Comparison of ENCODE assay signal across 8 mouse cellular contexts in the genomic region with DNA sequence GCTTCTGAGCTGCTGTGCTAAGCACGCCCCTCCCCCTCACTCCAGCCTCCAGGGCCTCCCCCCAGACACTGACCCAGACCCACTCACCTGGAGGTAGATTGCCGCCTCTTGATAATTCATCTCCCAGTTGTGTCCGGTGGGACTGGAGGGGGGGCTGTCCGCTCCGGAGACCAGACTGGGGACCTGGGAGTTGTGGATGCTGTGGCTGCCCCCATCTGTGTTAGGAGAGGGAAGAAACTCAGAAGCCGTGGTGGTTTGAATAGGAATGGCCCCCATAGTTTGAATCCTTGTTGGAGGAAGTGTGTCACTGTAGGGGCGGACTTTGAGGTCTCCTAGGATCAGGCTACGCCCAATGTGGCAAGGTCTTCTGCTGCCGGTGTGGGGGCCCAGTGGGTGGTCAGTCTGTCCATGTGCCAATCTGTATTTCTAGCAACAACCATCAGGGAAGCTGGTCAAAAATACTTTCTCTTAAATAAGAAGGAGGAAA. TPM values are rescaled to one million over a fixed set of nuclear protein-coding genes. Genes with fewer than 3 reads are reported as not detected.
DNase-seq lines count a peak whose midpoint lies in the region; ATAC-seq and TF ChIP-seq lines count a peak whose summit lies in the region.

No protein-coding gene starts in this region.

- peak overlapping the region; percentile 35 for H3K4me3 ChIP-seq in erythroblast, embryonic 14.5 days (replicated peaks)
- H3K4me3 ChIP-seq in lung, postnatal 0 days (ENCODE audit: low read depth, low read length) = no peak overlapping the region
- peak overlapping the region; percentile 49 for H3K4me3 ChIP-seq in liver, embryonic 13.5 days (replicated peaks)
- H3K4me3 ChIP-seq in stomach, embryonic 16.5 days (replicated peaks; ENCODE audit: low read length) = peak overlapping the region; percentile 18

- no peak overlapping the region for H3K27ac ChIP-seq in lung, postnatal 0 days (ENCODE audit: low read length)
- peak overlapping the region; percentile 75 for H3K27ac ChIP-seq in liver, embryonic 13.5 days
- peak overlapping the region; percentile 86 for H3K27ac ChIP-seq in stomach, embryonic 16.5 days (ENCODE audit: low read length)

- no peak for TF ChIP-seq CTCF in lung, postnatal 0 days (IDR thresholded peaks at IDR 0.05)

- peak overlapping the region; percentile 44; the same call in 1 of the 2 replicates for H3K4me2 ChIP-seq in lung, postnatal 0 days (replicated peaks; ENCODE audit: low read depth, low read length)
- H3K4me2 ChIP-seq in liver, embryonic 13.5 days = peak overlapping the region; percentile 53
- peak overlapping the region; percentile 45 for H3K4me2 ChIP-seq in stomach, embryonic 16.5 days (ENCODE audit: low read depth, low read length)

- TF ChIP-seq EP300 in lung, postnatal 0 days (IDR thresholded peaks at IDR 0.05) = no peak

- no peak for ATAC-seq in erythroblast, adult 5-6 weeks (replicated peaks; ENCODE audit: low FRiP score, poor library complexity, severe bottlenecking)
- no peak for ATAC-seq in lung, postnatal 0 days
- no peak for ATAC-seq in liver, embryonic 13.5 days (ENCODE audit: low read depth)
- no peak for ATAC-seq in stomach, embryonic 16.5 days (ENCODE audit: insufficient read depth, low FRiP score)

- no peaks in the 10 kb centered on the region for H3K27me3 ChIP-seq in erythroblast, embryonic 14.5 days (ENCODE audit: control insufficient read depth)
- H3K27me3 ChIP-seq in lung, postnatal 0 days (replicated peaks; ENCODE audit: insufficient read depth, low read length) = no peaks in the 10 kb centered on the region
- H3K27me3 ChIP-seq in liver, embryonic 13.5 days = no peaks in the 10 kb centered on the region
- no peaks in the 10 kb centered on the region for H3K27me3 ChIP-seq in stomach, embryonic 16.5 days (ENCODE audit: control insufficient read depth, insufficient read depth, low read length)

- no peaks in the 10 kb centered on the region for H3K9me3 ChIP-seq in erythroblast, embryonic 14.5 days (ENCODE audit: control insufficient read depth, low read length)
- H3K9me3 ChIP-seq in lung, postnatal 0 days (ENCODE audit: low read length) = no peaks in the 10 kb centered on the region
- H3K9me3 ChIP-seq in liver, embryonic 13.5 days (replicated peaks) = no peaks in the 10 kb centered on the region
- H3K9me3 ChIP-seq in stomach, embryonic 16.5 days (replicated peaks; ENCODE audit: control insufficient read depth, low read length) = no peaks in the 10 kb centered on the region

- H3K9ac ChIP-seq in lung, postnatal 0 days (replicated peaks; ENCODE audit: low read depth) = no peak overlapping the region
- peak overlapping the region; percentile 38; the same call in 1 of the 2 replicates for H3K9ac ChIP-seq in liver, embryonic 13.5 days
- peak overlapping the region; percentile 49 for H3K9ac ChIP-seq in stomach, embryonic 16.5 days (ENCODE audit: low read length)

- peaks cover 52% of the 10 kb centered on the region for H3K4me1 ChIP-seq in erythroblast, embryonic 14.5 days (ENCODE audit: control insufficient read depth)
- H3K4me1 ChIP-seq in lung, postnatal 0 days (ENCODE audit: insufficient read depth, low read depth, low read length) = peaks cover 16% of the 10 kb centered on the region; the same call in 1 of the 2 replicates
- peaks cover 73% of the 10 kb centered on the region for H3K4me1 ChIP-seq in liver, embryonic 13.5 days (replicated peaks)
- peaks cover 52% of the 10 kb centered on the region for H3K4me1 ChIP-seq in stomach, embryonic 16.5 days (ENCODE audit: control insufficient read depth, insufficient read depth, low read length)

- no peak for DNase-seq in lung, postnatal 0 days (ENCODE audit: low spot score)
- no peak for DNase-seq in lung, postnatal 25 days (ENCODE audit: low spot score)
- DNase-seq in liver, embryonic 13.5 days = no peak
- DNase-seq in layer of hippocampus, adult 9-10 months (ENCODE audit: low spot score) = no peak
- DNase-seq in adrenal gland, adult 8-10 months = no peak

- 57% methylated on average over 9 of the region's 9 CpGs for WGBS in lung, postnatal 0 days
- 32% methylated on average over 9 of the region's 9 CpGs for WGBS in liver, embryonic 13.5 days (ENCODE audit: insufficient replicate concordance)
- 40% methylated on average over 9 of the region's 9 CpGs for WGBS in stomach, embryonic 16.5 days

- H3K36me3 ChIP-seq in erythroblast, embryonic 14.5 days (ENCODE audit: control insufficient read depth) = peaks cover 85% of the 10 kb centered on the region
- 0 out of 2 replicates have a peak, but pooled peaks cover 9% of the 10 kb centered on the region for H3K36me3 ChIP-seq in lung, postnatal 0 days (ENCODE audit: insufficient read depth, low read length)
- peaks cover 39% of the 10 kb centered on the region for H3K36me3 ChIP-seq in liver, embryonic 13.5 days
- no peaks in the 10 kb centered on the region for H3K36me3 ChIP-seq in stomach, embryonic 16.5 days (ENCODE audit: control insufficient read depth, insufficient read depth, low read length)

RNA-seq across cellular contexts. Expression of gene Tpcn1, which starts 28.3 kb away (rescaled TPM):
- polyA plus RNA-seq in erythroblast, embryonic 14.5 days (2012) = 30.3 TPM in 2 replicates
- 199 and 213 TPM in 2 replicates for total RNA-seq in erythroblast, adult 5-6 weeks (2015; ENCODE audit: low replicate concordance)
- total RNA-seq in erythroblast, adult 5-6 weeks (2017; ENCODE audit: low replicate concordance) = 147 and 161 TPM in 2 replicates
- 17.5 and 19.7 TPM in 2 replicates for polyA plus RNA-seq in lung, postnatal 0 days (2015; fragmentation: Nextera tagmentation; extraction: Ambion mirVana)
- polyA plus RNA-seq in liver, embryonic 13.5 days (2015; fragmentation: Nextera tagmentation; extraction: Ambion mirVana) = 21.4 and 22.7 TPM in 2 replicates
- 21.5 and 23.8 TPM in 2 replicates for polyA plus RNA-seq in stomach, embryonic 16.5 days (2015; fragmentation: Nextera tagmentation; extraction: Ambion mirVana)
- 10 to 100 TPM; 33.9 to 44.5 (median 40.0) TPM for total RNA-seq in adrenal gland, adult 8-10 months (2022)

RNA-seq across cellular contexts. Expression of gene Iqcd, which starts 28.6 kb away (rescaled TPM):
- 0.98 and 1.3 TPM in 2 replicates for polyA plus RNA-seq in erythroblast, embryonic 14.5 days (2012)
- total RNA-seq in erythroblast, adult 5-6 weeks (2015; ENCODE audit: low replicate concordance) = 3.8 and 10.4 TPM in 2 replicates
- 15.2 and 21.7 TPM in 2 replicates for total RNA-seq in erythroblast, adult 5-6 weeks (2017; ENCODE audit: low replicate concordance)
- 1.7 and 2.0 TPM in 2 replicates for polyA plus RNA-seq in lung, postnatal 0 days (2015; fragmentation: Nextera tagmentation; extraction: Ambion mirVana)
- 1.8 and 1.9 TPM in 2 replicates for polyA plus RNA-seq in liver, embryonic 13.5 days (2015; fragmentation: Nextera tagmentation; extraction: Ambion mirVana)
- 0.34 and 0.67 TPM in 2 replicates for polyA plus RNA-seq in stomach, embryonic 16.5 days (2015; fragmentation: Nextera tagmentation; extraction: Ambion mirVana)
- total RNA-seq in adrenal gland, adult 8-10 months (2022) = 1 to 10 TPM in 2 of 4 experiments, under 1 TPM in 2; 0.42 to 1.8 (median 1.1) TPM

RNA-seq across cellular contexts. Expression of gene Slc8b1, which starts 49.2 kb away (rescaled TPM):
- polyA plus RNA-seq in erythroblast, embryonic 14.5 days (2012) = 0.02 and 0.21 TPM in 2 replicates
- total RNA-seq in erythroblast, adult 5-6 weeks (2015; ENCODE audit: low replicate concordance) = 14.2 and 17.1 TPM in 2 replicates
- 6.1 and 8.4 TPM in 2 replicates for total RNA-seq in erythroblast, adult 5-6 weeks (2017; ENCODE audit: low replicate concordance)
- 12.1 and 14.7 TPM in 2 replicates for polyA plus RNA-seq in lung, postnatal 0 days (2015; fragmentation: Nextera tagmentation; extraction: Ambion mirVana)
- polyA plus RNA-seq in liver, embryonic 13.5 days (2015; fragmentation: Nextera tagmentation; extraction: Ambion mirVana) = 4.0 and 4.7 TPM in 2 replicates
- 8.6 and 9.2 TPM in 2 replicates for polyA plus RNA-seq in stomach, embryonic 16.5 days (2015; fragmentation: Nextera tagmentation; extraction: Ambion mirVana)
- total RNA-seq in adrenal gland, adult 8-10 months (2022) = 10 to 100 TPM; 29.5 to 36.7 (median 34.1) TPM

RNA-seq across cellular contexts. Expression of gene Rita1, which starts 52.2 kb away (rescaled TPM):
- 1.5 and 1.7 TPM in 2 replicates for polyA plus RNA-seq in erythroblast, embryonic 14.5 days (2012)
- total RNA-seq in erythroblast, adult 5-6 weeks (2015; ENCODE audit: low replicate concordance) = 2.7 and 3.8 TPM in 2 replicates
- total RNA-seq in erythroblast, adult 5-6 weeks (2017; ENCODE audit: low replicate concordance) = 0.84 TPM in 1 of 2 replicates, not detected in the other
- 9.9 and 10.0 TPM in 2 replicates for polyA plus RNA-seq in lung, postnatal 0 days (2015; fragmentation: Nextera tagmentation; extraction: Ambion mirVana)
- 5.7 and 6.5 TPM in 2 replicates for polyA plus RNA-seq in liver, embryonic 13.5 days (2015; fragmentation: Nextera tagmentation; extraction: Ambion mirVana)
- 13.4 and 13.5 TPM in 2 replicates for polyA plus RNA-seq in stomach, embryonic 16.5 days (2015; fragmentation: Nextera tagmentation; extraction: Ambion mirVana)
- 10 to 100 TPM; 17.0 to 30.2 (median 22.3) TPM for total RNA-seq in adrenal gland, adult 8-10 months (2022)

RNA-seq across cellular contexts. Expression of gene Ddx54, which starts 52.4 kb away (rescaled TPM):
- polyA plus RNA-seq in erythroblast, embryonic 14.5 days (2012) = 3.1 and 3.4 TPM in 2 replicates
- 1.7 and 1.9 TPM in 2 replicates for total RNA-seq in erythroblast, adult 5-6 weeks (2015; ENCODE audit: low replicate concordance)
- total RNA-seq in erythroblast, adult 5-6 weeks (2017; ENCODE audit: low replicate concordance) = 5.2 and 6.0 TPM in 2 replicates
- 24.9 and 25.4 TPM in 2 replicates for polyA plus RNA-seq in lung, postnatal 0 days (2015; fragmentation: Nextera tagmentation; extraction: Ambion mirVana)
- 22.9 and 26.0 TPM in 2 replicates for polyA plus RNA-seq in liver, embryonic 13.5 days (2015; fragmentation: Nextera tagmentation; extraction: Ambion mirVana)
- polyA plus RNA-seq in stomach, embryonic 16.5 days (2015; fragmentation: Nextera tagmentation; extraction: Ambion mirVana) = 41.9 and 45.6 TPM in 2 replicates
- total RNA-seq in adrenal gland, adult 8-10 months (2022) = 10 to 100 TPM; 44.1 to 57.3 (median 56.5) TPM
